13 mouse cellular contexts compared by ENCODE assay signal in genomic region chr12:32138362-32138761, GRCm38 (mm10).
A peak's percentile ranks its signal among the peaks of the same experiment; 100 is the strongest.
DNase-seq lines count a peak whose midpoint lies in the region; ATAC-seq and TF ChIP-seq lines count a peak whose summit lies in the region.
"Had no signal": no experiment of that assay in that cellular context is flagged by ENCODE, and none has a peak within 500 bp of the region (broad histone marks: within the 10 kb centered on the region; RNA-seq: fewer than 3 reads in every experiment).

No protein-coding gene starts in this region.

- 67% methylated on average over 9 of the region's 9 CpGs for WGBS in forebrain, embryonic 13.5 days
- 74% methylated on average over 9 of the region's 9 CpGs for WGBS in forebrain, embryonic 11.5 days
- 59% methylated on average over 9 of the region's 9 CpGs for WGBS in liver, embryonic 13.5 days (ENCODE audit: insufficient replicate concordance)
- 69% methylated on average over 9 of the region's 9 CpGs for WGBS in liver, embryonic 11.5 days
- 71% methylated on average over 9 of the region's 9 CpGs for WGBS in hindbrain, embryonic 13.5 days

- H3K36me3 ChIP-seq in forebrain, embryonic 13.5 days (ENCODE audit: poor library complexity, severe bottlenecking), result no peaks in the 10 kb centered on the region
- H3K36me3 ChIP-seq in forebrain, embryonic 11.5 days (ENCODE audit: control insufficient read depth, insufficient read depth, low read length), result no peaks in the 10 kb centered on the region
- no peaks in the 10 kb centered on the region for H3K36me3 ChIP-seq in liver, embryonic 13.5 days
- no peaks in the 10 kb centered on the region for H3K36me3 ChIP-seq in liver, embryonic 11.5 days (ENCODE audit: control insufficient read depth, insufficient read depth, low read length)
- H3K36me3 ChIP-seq in hindbrain, embryonic 13.5 days, result no peaks in the 10 kb centered on the region
- H3K36me3 ChIP-seq: forebrain, embryonic 15.5 days; G1E; hindbrain, embryonic 15.5 days had no signal

- no peaks in the 10 kb centered on the region for H3K4me1 ChIP-seq in forebrain, embryonic 13.5 days
- no peaks in the 10 kb centered on the region for H3K4me1 ChIP-seq in forebrain, embryonic 11.5 days (replicated peaks; ENCODE audit: control insufficient read depth, insufficient read depth, low read length)
- H3K4me1 ChIP-seq in liver, embryonic 13.5 days (replicated peaks), result peaks cover 64% of the 10 kb centered on the region
- peaks cover 16% of the 10 kb centered on the region for H3K4me1 ChIP-seq in liver, embryonic 11.5 days (replicated peaks; ENCODE audit: control insufficient read depth, insufficient read depth, low read length)
- H3K4me1 ChIP-seq in hindbrain, embryonic 13.5 days (replicated peaks), result 0 out of 2 replicates have a peak, but pooled peaks cover 6% of the 10 kb centered on the region

- TF ChIP-seq POLR2A in brain, embryonic 14.5 days (IDR thresholded peaks at IDR 0.05; ENCODE audit: borderline replicate concordance, extremely low read depth, insufficient read depth, insufficient read length, poor library complexity, severe bottlenecking), result no peak

- H3K4me2 ChIP-seq in forebrain, embryonic 13.5 days, result no peak overlapping the region
- H3K4me2 ChIP-seq in forebrain, embryonic 11.5 days (ENCODE audit: low read depth, low read length, severe bottlenecking), result no peak overlapping the region
- H3K4me2 ChIP-seq in liver, embryonic 13.5 days, result no peak overlapping the region
- no peak overlapping the region for H3K4me2 ChIP-seq in liver, embryonic 11.5 days
- no peak overlapping the region for H3K4me2 ChIP-seq in hindbrain, embryonic 13.5 days
- H3K4me2 ChIP-seq: forebrain, embryonic 15.5 days; hindbrain, embryonic 15.5 days had no signal

- H3K27ac ChIP-seq in forebrain, embryonic 13.5 days, result no peak overlapping the region
- H3K27ac ChIP-seq in forebrain, embryonic 11.5 days (ENCODE audit: low read depth, low read length), result no peak overlapping the region
- H3K27ac ChIP-seq in liver, embryonic 13.5 days, result peak overlapping the region; percentile 19; the same call in 1 of the 2 replicates
- H3K27ac ChIP-seq in liver, embryonic 11.5 days (ENCODE audit: low read depth, low read length), result no peak overlapping the region
- no peak overlapping the region for H3K27ac ChIP-seq in hindbrain, embryonic 13.5 days
- H3K27ac ChIP-seq: forebrain, embryonic 15.5 days; hindbrain, embryonic 15.5 days had no signal

- H3K4me3 ChIP-seq in forebrain, embryonic 13.5 days, result no peak overlapping the region
- no peak overlapping the region for H3K4me3 ChIP-seq in forebrain, embryonic 11.5 days (ENCODE audit: low read depth, low read length)
- no peak overlapping the region for H3K4me3 ChIP-seq in liver, embryonic 13.5 days (replicated peaks)
- H3K4me3 ChIP-seq in liver, embryonic 11.5 days (ENCODE audit: low read depth, low read length), result no peak overlapping the region
- no peak overlapping the region for H3K4me3 ChIP-seq in hindbrain, embryonic 13.5 days
- H3K4me3 ChIP-seq: forebrain, embryonic 15.5 days; hindbrain, embryonic 15.5 days; myocyte had no signal

- TF ChIP-seq CTCF in brain, embryonic 14.5 days (IDR thresholded peaks at IDR 0.05; ENCODE audit: borderline replicate concordance, extremely low read depth, insufficient read depth, insufficient read length), result no peak

- ATAC-seq in forebrain, embryonic 13.5 days, result 0 out of 2 replicates have a peak, but pooled peaks have one; percentile 41
- ATAC-seq in forebrain, embryonic 11.5 days (replicated peaks; ENCODE audit: low FRiP score), result no peak
- no peak for ATAC-seq in liver, embryonic 13.5 days (ENCODE audit: low read depth)
- no peak for ATAC-seq in liver, embryonic 11.5 days (replicated peaks; ENCODE audit: low FRiP score)
- peak; percentile 50 for ATAC-seq in megakaryocyte progenitor cell, adult 5-6 weeks (replicated peaks; ENCODE audit: poor library complexity)
- ATAC-seq in hindbrain, embryonic 13.5 days (ENCODE audit: low FRiP score), result no peak
- ATAC-seq: forebrain, embryonic 15.5 days had no signal

- H3K9me3 ChIP-seq in forebrain, embryonic 13.5 days (replicated peaks), result no peaks in the 10 kb centered on the region
- H3K9me3 ChIP-seq in forebrain, embryonic 11.5 days (ENCODE audit: control insufficient read depth, low read length), result no peaks in the 10 kb centered on the region
- H3K9me3 ChIP-seq in liver, embryonic 13.5 days (replicated peaks), result no peaks in the 10 kb centered on the region
- no peaks in the 10 kb centered on the region for H3K9me3 ChIP-seq in liver, embryonic 11.5 days (ENCODE audit: control insufficient read depth, low read length)
- H3K9me3 ChIP-seq in hindbrain, embryonic 13.5 days, result no peaks in the 10 kb centered on the region
- H3K9me3 ChIP-seq: forebrain, embryonic 15.5 days; G1E; hindbrain, embryonic 15.5 days had no signal

- DNase-seq in forebrain, embryonic 11.5 days (ENCODE audit: low spot score), result no peak
- DNase-seq in liver, embryonic 13.5 days, result no peak
- no peak for DNase-seq in liver, embryonic 11.5 days (ENCODE audit: low spot score)
- peak; percentile 33 for DNase-seq in brain, embryonic 14.5 days (ENCODE audit: low read depth)
- DNase-seq in cerebellum, adult 18-20 months, result no peak
- DNase-seq: cerebellum, adult 11 months had no signal

- no peak overlapping the region for H3K9ac ChIP-seq in forebrain, embryonic 13.5 days
- H3K9ac ChIP-seq in forebrain, embryonic 11.5 days (ENCODE audit: low read length), result no peak overlapping the region
- no peak overlapping the region for H3K9ac ChIP-seq in liver, embryonic 13.5 days
- H3K9ac ChIP-seq in liver, embryonic 11.5 days (ENCODE audit: low read depth, low read length), result no peak overlapping the region
- no peak overlapping the region for H3K9ac ChIP-seq in hindbrain, embryonic 13.5 days
- H3K9ac ChIP-seq: forebrain, embryonic 15.5 days; hindbrain, embryonic 15.5 days had no signal

- no peaks in the 10 kb centered on the region; the same call in 1 of the 2 replicates for H3K27me3 ChIP-seq in forebrain, embryonic 13.5 days
- H3K27me3 ChIP-seq in forebrain, embryonic 11.5 days (ENCODE audit: control insufficient read depth, insufficient read depth, low read length), result no peaks in the 10 kb centered on the region
- H3K27me3 ChIP-seq in liver, embryonic 13.5 days, result no peaks in the 10 kb centered on the region
- H3K27me3 ChIP-seq in liver, embryonic 11.5 days (replicated peaks; ENCODE audit: control insufficient read depth, insufficient read depth, low read length), result no peaks in the 10 kb centered on the region
- H3K27me3 ChIP-seq in hindbrain, embryonic 13.5 days, result no peaks in the 10 kb centered on the region
- H3K27me3 ChIP-seq: forebrain, embryonic 15.5 days; hindbrain, embryonic 15.5 days had no signal

Comparison
In these comparisons a context has a peak if more than half of its experiments do, and no peak if none do; other contexts are left out.
1. ATAC-seq: peak in forebrain, embryonic 13.5 days (single experiment) and megakaryocyte progenitor cell, adult 5-6 weeks (single experiment); none in forebrain, embryonic 11.5 days (single experiment), liver, embryonic 13.5 days (single experiment), liver, embryonic 11.5 days (single experiment) and hindbrain, embryonic 13.5 days (single experiment).